Mouse (Mus musculus) ES-CJ7 (cell line): ENCODE results near the gene Fam83e.
A peak's percentile ranks its signal among the peaks of the same experiment; 100 is the strongest.

Experiments used
- DNase-seq: peaks from one replicate; pipeline ENCODE4 v3.0.0; 2011; ENCODE audit warnings: low read depth, low spot score

The Fam83e gene

GRCm38 (mm10) chr7:45739162-45739763 lies 18.3 kb downstream of the Fam83e start:
- DNase-seq: peak; percentile 56

- no peak for DNase-seq
Observed at GRCm38 (mm10) chr7:45739820-45740219, 18.8 kb downstream of the Fam83e start.

- no peak for DNase-seq
Observed at GRCm38 (mm10) chr7:45741308-45741707, 20.3 kb downstream of the Fam83e start.

GRCm38 (mm10) chr7:45741777-45742176 lies 20.8 kb downstream of the Fam83e start:
- no peak for DNase-seq

- peak; percentile 48 for DNase-seq
Observed at GRCm38 (mm10) chr7:45742338-45742737, 21.3 kb downstream of the Fam83e start.

- peak; percentile 69 for DNase-seq
Observed at GRCm38 (mm10) chr7:45744387-45744786, 23.4 kb downstream of the Fam83e start.

- DNase-seq: peak; percentile 60
Observed at GRCm38 (mm10) chr7:45746518-45746917, 25.5 kb downstream of the Fam83e start.

- DNase-seq: no peak
Observed at GRCm38 (mm10) chr7:45747450-45747849, 26.4 kb downstream of the Fam83e start.

- DNase-seq: no peak
Observed at GRCm38 (mm10) chr7:45748110-45748509, 27.1 kb downstream of the Fam83e start.

GRCm38 (mm10) chr7:45749401-45749800 lies 28.4 kb downstream of the Fam83e start:
- no peak for DNase-seq

GRCm38 (mm10) chr7:45750162-45750561 lies 29.1 kb downstream of the Fam83e start:
- DNase-seq: no peak

- peak; percentile 39 for DNase-seq
Observed at GRCm38 (mm10) chr7:45755703-45756102, 34.7 kb downstream of the Fam83e start.

GRCm38 (mm10) chr7:45759400-45759799 lies 38.4 kb downstream of the Fam83e start:
- no peak for DNase-seq

- DNase-seq: no peak
Observed at GRCm38 (mm10) chr7:45760151-45760550, 39.1 kb downstream of the Fam83e start.

GRCm38 (mm10) chr7:45765995-45766394 lies 45.0 kb downstream of the Fam83e start:
- DNase-seq: no peak

GRCm38 (mm10) chr7:45766764-45767163 lies 45.8 kb downstream of the Fam83e start:
- no peak for DNase-seq

- no peak for DNase-seq
Observed at GRCm38 (mm10) chr7:45767500-45767899, 46.5 kb downstream of the Fam83e start.

- no peak for DNase-seq
Observed at GRCm38 (mm10) chr7:45770427-45771082, 49.5 kb downstream of the Fam83e start.

GRCm38 (mm10) chr7:45771101-45771500 lies 50.1 kb downstream of the Fam83e start:
- no peak for DNase-seq

- DNase-seq: no peak
Observed at GRCm38 (mm10) chr7:45775237-45775636, 54.2 kb downstream of the Fam83e start.
